ENCODE assay signal across 8 mouse cellular contexts in the genomic region with DNA sequence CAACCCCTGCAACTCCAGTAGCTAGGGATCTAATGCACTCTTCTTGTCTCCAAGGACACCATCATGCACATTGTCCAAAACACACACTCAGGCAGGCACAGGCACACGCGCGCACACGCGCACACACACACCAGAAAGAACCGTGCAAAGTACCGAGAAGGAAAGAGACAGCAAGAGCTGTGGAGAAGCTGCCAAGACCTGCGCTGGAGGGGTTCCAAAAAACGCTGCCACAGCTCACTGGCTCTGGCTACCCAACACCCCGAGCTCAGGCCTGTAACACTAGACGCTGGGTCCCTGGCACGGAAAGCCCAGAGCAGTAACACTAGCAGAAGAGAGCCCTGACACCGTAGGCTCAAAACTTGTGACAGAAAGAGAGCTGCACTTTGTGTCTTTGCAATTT. TPM values are rescaled to one million over a fixed set of nuclear protein-coding genes. Genes with fewer than 3 reads are reported as not detected.
DNase-seq lines count a peak whose midpoint lies in the region; ATAC-seq and TF ChIP-seq lines count a peak whose summit lies in the region.
"Had no signal": no experiment of that assay in that cellular context is flagged by ENCODE, and none has a peak within 500 bp of the region (broad histone marks: within the 10 kb centered on the region; RNA-seq: fewer than 3 reads in every experiment).

No protein-coding gene starts in this region.

- no peak for TF ChIP-seq CTCF in Patski (IDR thresholded peaks at IDR 0.05)

- H3K4me1 ChIP-seq in liver, embryonic 11.5 days (replicated peaks; ENCODE audit: control insufficient read depth, insufficient read depth, low read length) = no peaks in the 10 kb centered on the region; the same call in 1 of the 2 replicates

- no peaks in the 10 kb centered on the region for H3K9me3 ChIP-seq in liver, embryonic 11.5 days (ENCODE audit: control insufficient read depth, low read length)
- H3K9me3 ChIP-seq: heart, embryonic 13.5 days had no signal

- POLR2A ChIA-PET in Patski (lab: Charles Lee) = interaction anchor here (0.8 to 3.1 kb wide), 4 partner anchors 18 to 31 kb away, joined by 3 to 18 read pairs (median 6); partner anchors contain the start of genes Aasdh, Paics and Ppat

- CTCF ChIA-PET in Patski (lab: Charles Lee) = interaction anchor here (0.8 to 6.1 kb wide), 9 partner anchors 12 to 45 kb away, joined by 3 to 35 read pairs (median 12); partner anchors contain the start of genes Aasdh, Paics and Ppat

- H3K27me3 ChIP-seq in Patski = no peaks in the 10 kb centered on the region
- H3K27me3 ChIP-seq in liver, embryonic 11.5 days (replicated peaks; ENCODE audit: control insufficient read depth, insufficient read depth, low read length) = no peaks in the 10 kb centered on the region
- H3K27me3 ChIP-seq: heart, embryonic 13.5 days had no signal

- ATAC-seq in Patski = peak; percentile 92
- ATAC-seq in liver, embryonic 11.5 days (replicated peaks; ENCODE audit: low FRiP score) = no peak

- peak; percentile 65 for DNase-seq in 3T3-L1 (ENCODE audit: low read depth, low spot score)
- DNase-seq in Patski (ENCODE audit: low read depth, low spot score) = peak; percentile 64
- peak; percentile 45 to 75 for DNase-seq in cerebellum, postnatal 4 days (ENCODE audit: low spot score in 2 of 2)
- peak; percentile 84 for DNase-seq in heart, postnatal 4 days
- peak; percentile 44 to 60 for DNase-seq in left cerebral cortex, postnatal 14 days (ENCODE audit: low spot score in 2 of 2)
- no peak for DNase-seq in natural killer cell, adult 2 months (ENCODE audit: low spot score in 2 of 2)
- no peak for DNase-seq in liver, embryonic 11.5 days (ENCODE audit: low spot score)

- in situ Hi-C loops in Patski (cut with MboI; ENCODE audit: low pct_unique_long_range_greater_than_20kb) = no loop called here

- no peak overlapping the region for H3K9ac ChIP-seq in liver, embryonic 11.5 days (ENCODE audit: low read depth, low read length)
- H3K9ac ChIP-seq: heart, embryonic 13.5 days had no signal

- intact Hi-C loops in left cerebral cortex, postnatal 14 days (cut with DNase I) = no loop called here

- no peak overlapping the region for H3K4me2 ChIP-seq in liver, embryonic 11.5 days
- H3K4me2 ChIP-seq: heart, embryonic 13.5 days had no signal

- 92% methylated on average over 13 of the region's 13 CpGs for WGBS in liver, embryonic 11.5 days

- H3K36me3 ChIP-seq in liver, embryonic 11.5 days (ENCODE audit: control insufficient read depth, insufficient read depth, low read length) = peaks cover 38% of the 10 kb centered on the region

- H3K27ac ChIP-seq in liver, embryonic 11.5 days (ENCODE audit: low read depth, low read length) = no peak overlapping the region
- H3K27ac ChIP-seq: heart, embryonic 13.5 days had no signal

- H3K4me3 ChIP-seq in liver, embryonic 11.5 days (ENCODE audit: low read depth, low read length) = no peak overlapping the region
- H3K4me3 ChIP-seq: heart, embryonic 13.5 days had no signal

RNA-seq across cellular contexts. Expression of gene Aasdh, which starts 18.1 kb away (rescaled TPM):
- polyA plus RNA-seq in Patski (2021) = 17.1 TPM
- total RNA-seq in heart, postnatal 4 days (2021) = 10 to 100 TPM; 10.2 to 11.3 TPM
- total RNA-seq in left cerebral cortex, postnatal 14 days (2021) = 10 to 100 TPM; 19.6 to 20.2 TPM
- polyA plus RNA-seq in liver, embryonic 11.5 days (2014; fragmentation: Nextera tagmentation; extraction: Ambion mirVana) = 17.1 and 20.7 TPM in 2 replicates

RNA-seq across cellular contexts. Expression of gene Paics, which starts 27.7 kb away (rescaled TPM):
- polyA plus RNA-seq in Patski (2021) = 335 TPM
- total RNA-seq in heart, postnatal 4 days (2021) = 100 to 1,000 TPM; 173 to 183 TPM
- 10 to 100 TPM; 95.7 to 95.9 TPM for total RNA-seq in left cerebral cortex, postnatal 14 days (2021)
- polyA plus RNA-seq in liver, embryonic 11.5 days (2014; fragmentation: Nextera tagmentation; extraction: Ambion mirVana) = 357 and 393 TPM in 2 replicates

RNA-seq across cellular contexts. Expression of gene Ppat, which starts 27.9 kb away (rescaled TPM):
- polyA plus RNA-seq in Patski (2021) = 30.8 TPM
- 10 to 100 TPM; 19.3 to 21.0 TPM for total RNA-seq in heart, postnatal 4 days (2021)
- 10 to 100 TPM; 20.1 to 20.4 TPM for total RNA-seq in left cerebral cortex, postnatal 14 days (2021)
- polyA plus RNA-seq in liver, embryonic 11.5 days (2014; fragmentation: Nextera tagmentation; extraction: Ambion mirVana) = 73.0 and 87.1 TPM in 2 replicates

RNA-seq across cellular contexts. Expression of gene Srp72, which starts 51.1 kb away (rescaled TPM):
- 123 TPM for polyA plus RNA-seq in Patski (2021)
- total RNA-seq in heart, postnatal 4 days (2021) = 10 to 100 TPM; 72.0 to 72.7 TPM
- 100 to 1,000 TPM; 111 to 116 TPM for total RNA-seq in left cerebral cortex, postnatal 14 days (2021)
- 89.7 and 90.0 TPM in 2 replicates for polyA plus RNA-seq in liver, embryonic 11.5 days (2014; fragmentation: Nextera tagmentation; extraction: Ambion mirVana)

Comparison
In these comparisons a context has a peak if more than half of its experiments do, and no peak if none do; other contexts are left out.
1. DNase-seq: peak in 3T3-L1 (single experiment), Patski (single experiment), cerebellum, postnatal 4 days (2 of 2), heart, postnatal 4 days (single experiment) and left cerebral cortex, postnatal 14 days (2 of 2); none in natural killer cell, adult 2 months (0 of 2) and liver, embryonic 11.5 days (single experiment).